Mouse (Mus musculus) C2C12 (cell line): Measurements from ENCODE around the gene Gm26661. TPM values are rescaled to one million over a fixed set of nuclear protein-coding genes. Genes with fewer than 3 reads are reported as not detected.
A peak's percentile ranks its signal among the peaks of the same experiment; 100 is the strongest.

Experiments
- H3K27me3 ChIP-seq: one replicate; pipeline ENCODE4 v1.6.1; 2011; ENCODE audit not compliant: control insufficient read depth, insufficient read depth, insufficient read length
- H3K36me3 ChIP-seq: one replicate; pipeline ENCODE4 v1.6.1; 2011; ENCODE audit not compliant: control insufficient read depth, insufficient read depth
- H3K4me3 ChIP-seq: one replicate; pipeline ENCODE4 v1.5.1; 2011; ENCODE audit warnings: mild to moderate bottlenecking, control low read depth; ENCODE audit not compliant: poor library complexity, insufficient read depth, severe bottlenecking
- H3K79me2 ChIP-seq: one replicate; pipeline ENCODE4 v1.6.1; 2011; ENCODE audit not compliant: control insufficient read depth, insufficient read depth
- H3K79me3 ChIP-seq: one replicate; pipeline ENCODE4 v1.6.1; 2011; ENCODE audit warnings: low read depth, control low read depth
- H3ac ChIP-seq: one replicate; pipeline ENCODE3; 2011; ENCODE audit warnings: low read depth; ENCODE audit not compliant: control insufficient read depth, insufficient read length
- CEBPB ChIP-seq: IDR thresholded peaks from one replicate; pipeline ENCODE4 v1.6.1; 2011; ENCODE audit warnings: low read depth, mild to moderate bottlenecking, control low read depth, moderate library complexity
- CTCF ChIP-seq: IDR thresholded peaks from one replicate; pipeline ENCODE4 v1.5.1; 2011; ENCODE audit not compliant: control insufficient read depth, insufficient read depth, insufficient read length
- FOSL1 ChIP-seq: IDR thresholded peaks from one replicate; pipeline ENCODE4 v1.8.0; 2011; ENCODE audit warnings: mild to moderate bottlenecking, low read length; ENCODE audit not compliant: poor library complexity, insufficient read depth, severe bottlenecking
- MAX ChIP-seq: IDR thresholded peaks from one replicate; pipeline ENCODE4 v1.6.1; 2011; ENCODE audit warnings: mild to moderate bottlenecking, control low read depth
- MYOD1 ChIP-seq: IDR thresholded peaks from one replicate; pipeline ENCODE4 v1.6.1; 2011; ENCODE audit warnings: low read depth; ENCODE audit not compliant: control insufficient read depth, insufficient read length
- MYOG ChIP-seq: IDR thresholded peaks from one replicate; pipeline ENCODE4 v1.6.1; 2011; ENCODE audit not compliant: control insufficient read depth, insufficient read length; ENCODE audit errors: extremely low read depth
- USF1 ChIP-seq: IDR thresholded peaks from one replicate; pipeline ENCODE4 v1.6.1; 2011; ENCODE audit warnings: low read depth, mild to moderate bottlenecking, control low read depth, moderate library complexity
- polyA plus RNA-seq: library from polyadenylated mRNA; unstranded; fragments of >200 nt; fragmentation: generic; extraction: Trizol; gene quantifications from one replicate; pipeline ENCODE4 v1.2.1, GENCODE M21; 2012; ENCODE audit warnings: missing spikeins

Gene Gm26661
- polyA plus RNA-seq, 1 experiment = not detected

DNA sequence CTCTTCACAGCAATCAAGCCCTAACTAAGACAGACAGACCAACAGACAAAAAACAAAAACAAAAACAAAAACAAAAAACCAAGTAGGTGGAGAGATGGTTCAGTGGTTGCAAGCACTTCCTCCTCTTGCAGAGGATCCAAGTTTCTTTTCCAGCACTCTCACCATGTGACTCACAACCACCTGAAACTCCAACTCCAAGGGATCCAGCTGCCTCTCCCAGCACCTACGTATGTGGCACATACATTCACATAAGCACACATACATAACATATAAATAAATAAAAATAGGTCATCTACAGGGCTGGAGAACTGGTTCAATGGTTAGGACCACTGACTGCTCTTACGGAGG, 13.1 kb downstream of the Gm26661 start:
- no peaks in the 10 kb centered on the region for H3K27me3 ChIP-seq
- TF ChIP-seq CEBPB = no peak
- TF ChIP-seq MYOD1 = no peak
- TF ChIP-seq MYOG = no peak
- TF ChIP-seq FOSL1 = no peak
- no peak for TF ChIP-seq MAX
- TF ChIP-seq USF1 = no peak
- no peak for TF ChIP-seq CTCF
- no peaks in the 10 kb centered on the region for H3K79me2 ChIP-seq
- no peaks in the 10 kb centered on the region for H3K36me3 ChIP-seq
- H3ac ChIP-seq = no peak overlapping the region
- no peaks in the 10 kb centered on the region for H3K79me3 ChIP-seq
- H3K4me3 ChIP-seq = no peak overlapping the region

DNA sequence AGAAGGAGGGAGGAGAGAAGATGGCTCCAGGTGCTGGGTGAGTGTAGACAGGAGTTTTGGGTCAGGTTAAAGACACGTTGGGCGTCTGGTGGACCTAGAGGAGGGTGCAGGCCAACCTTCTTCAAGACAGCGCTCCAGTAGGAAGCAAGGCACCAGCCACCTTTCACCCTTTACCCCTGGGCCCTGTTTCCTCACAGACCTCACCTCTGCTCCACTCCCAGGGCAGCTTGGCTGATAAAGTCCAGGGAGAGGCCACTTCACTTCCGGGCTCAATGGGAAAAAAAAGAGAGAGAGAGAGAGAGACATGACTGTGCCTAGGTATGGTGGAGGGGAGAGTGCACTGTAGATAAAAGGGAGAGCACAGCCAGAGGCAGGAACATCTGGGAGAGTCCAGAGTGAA, 16.3 kb downstream of the Gm26661 start:
- Histone ChIP-seq H3ac (no peak overlapping the region), H3K79me3 (no peaks in the 10 kb centered on the region), H3K4me3 (no peak overlapping the region), H3K27me3 (no peaks in the 10 kb centered on the region), H3K79me2 (no peaks in the 10 kb centered on the region), H3K36me3 (no peaks in the 10 kb centered on the region)
- TF ChIP-seq CTCF (no peak), FOSL1 (no peak), USF1 (no peak), MYOD1 (no peak), MAX (no peak)

DNA sequence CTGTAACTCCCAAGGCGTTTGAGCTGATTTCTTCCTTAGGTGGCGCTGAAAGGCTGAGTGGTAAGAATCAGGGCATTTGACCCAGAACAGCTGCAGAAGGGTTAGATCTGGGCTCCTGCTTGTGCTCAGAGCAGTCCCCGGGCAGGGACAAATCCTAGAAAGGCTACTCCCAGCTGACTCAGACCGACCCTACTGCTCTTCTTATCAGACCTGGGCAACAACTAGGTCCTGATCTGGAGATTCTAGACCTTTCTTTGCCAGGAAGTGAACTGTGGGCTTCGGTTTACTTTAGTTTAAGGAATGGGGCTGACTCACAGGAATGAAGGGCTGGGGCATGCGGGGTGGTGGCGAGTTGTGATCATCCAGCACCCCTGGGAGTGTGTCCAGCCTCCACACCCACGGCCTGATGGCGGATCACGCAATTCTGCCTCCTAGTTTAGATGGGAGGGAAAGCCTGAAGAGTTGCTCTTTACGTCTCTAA, 17.2 kb downstream of the Gm26661 start:
- TF ChIP-seq CEBPB (no peak), MAX (peak; percentile 70), MYOD1 (peak; percentile 77), MYOG (no peak), FOSL1 (no peak), USF1 (no peak)
- H3K79me2 ChIP-seq = no peaks in the 10 kb centered on the region

DNA sequence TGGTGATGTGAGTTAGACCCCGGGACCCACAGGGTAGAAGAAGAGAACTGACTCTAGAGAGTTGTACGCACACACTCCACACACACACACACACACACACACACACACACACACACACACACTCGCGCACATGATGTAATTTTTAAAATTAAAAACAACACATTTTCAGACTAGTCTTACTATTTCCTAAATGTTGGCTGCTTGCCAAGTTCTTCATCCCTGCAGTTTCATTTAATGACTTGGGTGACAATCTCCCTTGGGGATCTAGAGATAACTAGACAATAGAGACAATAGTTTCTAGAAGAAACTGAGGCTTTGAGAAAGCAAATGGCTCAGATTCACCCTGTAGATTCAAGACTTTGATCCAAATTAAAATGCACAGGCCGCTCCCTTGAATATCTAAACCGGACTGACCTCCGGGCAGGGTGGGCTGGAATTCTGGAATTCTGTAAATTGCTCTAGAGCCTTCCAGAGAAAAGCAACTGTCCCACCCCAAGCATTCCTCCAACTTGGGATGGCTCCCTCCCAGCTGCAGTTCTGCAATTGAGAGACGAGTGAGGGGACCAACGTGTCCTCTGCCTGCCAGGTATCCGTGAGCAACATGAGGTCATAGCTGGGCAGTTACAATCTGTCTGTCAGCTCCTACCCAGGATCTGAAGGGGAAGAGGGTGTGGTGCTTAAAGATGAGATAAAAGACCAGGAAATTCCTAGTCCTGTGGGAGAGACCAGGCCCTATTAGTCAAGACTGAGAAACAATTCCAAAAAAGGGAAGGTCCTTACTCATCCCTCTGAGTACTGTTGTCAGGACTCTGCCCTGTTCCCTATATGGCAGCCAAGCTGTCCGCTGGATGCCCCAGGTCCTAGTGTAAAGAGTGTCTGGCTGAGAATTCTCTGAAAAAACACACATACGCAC, 17.9 kb downstream of the Gm26661 start:
- TF ChIP-seq FOSL1 (no peak), CTCF (no peak), MYOG (no peak), USF1 (no peak), MYOD1 (no peak), MAX (no peak), CEBPB (no peak)
- Histone ChIP-seq H3K4me3 (no peak overlapping the region), H3K36me3 (no peaks in the 10 kb centered on the region), H3K27me3 (no peaks in the 10 kb centered on the region), H3ac (peak overlapping the region; percentile 59), H3K79me3 (no peaks in the 10 kb centered on the region), H3K79me2 (no peaks in the 10 kb centered on the region)

More for the DNA sequence above, 17.2 kb downstream of the Gm26661 start:
- H3ac ChIP-seq = no peak overlapping the region
- H3K79me3 ChIP-seq = no peaks in the 10 kb centered on the region
- H3K36me3 ChIP-seq = no peaks in the 10 kb centered on the region
- H3K27me3 ChIP-seq = no peaks in the 10 kb centered on the region
- no peak overlapping the region for H3K4me3 ChIP-seq

DNA sequence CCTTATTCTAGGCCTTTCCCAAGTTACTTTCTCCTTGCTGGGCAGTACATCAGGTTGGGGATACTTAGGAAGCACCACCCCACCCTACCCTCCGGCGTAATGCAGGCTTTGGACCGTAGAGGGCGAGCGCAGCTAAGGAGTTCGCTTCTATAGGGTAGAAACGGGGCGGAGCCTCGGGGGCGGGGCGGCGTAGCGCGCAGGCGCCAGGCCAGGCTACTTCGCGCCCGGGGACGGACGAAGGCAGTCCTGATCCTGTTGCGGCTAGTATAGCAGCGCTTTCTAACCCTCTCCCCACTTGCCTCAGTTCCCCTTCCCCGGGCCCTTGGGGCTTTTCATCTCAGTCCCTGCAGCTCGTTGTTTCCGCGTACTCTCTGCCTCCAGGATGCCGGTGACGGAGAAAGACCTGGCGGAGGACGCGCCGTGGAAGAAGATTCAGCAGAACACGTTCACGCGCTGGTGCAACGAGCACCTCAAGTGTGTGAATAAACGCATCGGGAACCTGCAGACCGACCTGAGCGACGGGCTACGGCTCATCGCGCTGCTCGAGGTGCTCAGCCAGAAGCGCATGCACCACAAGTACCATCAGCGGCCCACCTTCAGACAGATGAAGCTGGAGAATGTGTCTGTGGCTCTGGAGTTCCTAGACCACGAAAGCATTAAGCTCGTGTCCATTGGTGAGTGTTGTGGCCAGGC, 26.5 kb downstream of the Gm26661 start, which contains the start of gene Flnb:
Gene Flnb (plus strand): TSS at position 188 of the 693 bp plus-strand sequence.
- Histone ChIP-seq H3ac (peak within 1 kb of the TSS; percentile 95), H3K36me3 (peaks cover 34% of the 10 kb centered on the region), H3K79me2 (peaks cover 53% of the 10 kb centered on the region), H3K79me3 (peaks cover 50% of the 10 kb centered on the region), H3K4me3 (peak within 1 kb of the TSS; percentile 95), H3K27me3 (no peaks in the 10 kb centered on the region)
- TF ChIP-seq FOSL1 = no peak
- TF ChIP-seq CTCF = peak; percentile 89
- TF ChIP-seq MYOD1 = no peak
- TF ChIP-seq MYOG = no peak
- TF ChIP-seq USF1 = no peak
- TF ChIP-seq MAX = peak; percentile 37
- no peak for TF ChIP-seq CEBPB
